Mouse (Mus musculus): Measurements from ENCODE around the gene Slc35c1. TPM values are rescaled to one million over a fixed set of nuclear protein-coding genes. Genes with fewer than 3 reads are reported as not detected.

The Slc35c1 gene
- 6.7 and 9.0 TPM in 2 replicates for polyA plus RNA-seq (2015; fragmentation: Nextera tagmentation; extraction: Ambion mirVana)

DNA sequence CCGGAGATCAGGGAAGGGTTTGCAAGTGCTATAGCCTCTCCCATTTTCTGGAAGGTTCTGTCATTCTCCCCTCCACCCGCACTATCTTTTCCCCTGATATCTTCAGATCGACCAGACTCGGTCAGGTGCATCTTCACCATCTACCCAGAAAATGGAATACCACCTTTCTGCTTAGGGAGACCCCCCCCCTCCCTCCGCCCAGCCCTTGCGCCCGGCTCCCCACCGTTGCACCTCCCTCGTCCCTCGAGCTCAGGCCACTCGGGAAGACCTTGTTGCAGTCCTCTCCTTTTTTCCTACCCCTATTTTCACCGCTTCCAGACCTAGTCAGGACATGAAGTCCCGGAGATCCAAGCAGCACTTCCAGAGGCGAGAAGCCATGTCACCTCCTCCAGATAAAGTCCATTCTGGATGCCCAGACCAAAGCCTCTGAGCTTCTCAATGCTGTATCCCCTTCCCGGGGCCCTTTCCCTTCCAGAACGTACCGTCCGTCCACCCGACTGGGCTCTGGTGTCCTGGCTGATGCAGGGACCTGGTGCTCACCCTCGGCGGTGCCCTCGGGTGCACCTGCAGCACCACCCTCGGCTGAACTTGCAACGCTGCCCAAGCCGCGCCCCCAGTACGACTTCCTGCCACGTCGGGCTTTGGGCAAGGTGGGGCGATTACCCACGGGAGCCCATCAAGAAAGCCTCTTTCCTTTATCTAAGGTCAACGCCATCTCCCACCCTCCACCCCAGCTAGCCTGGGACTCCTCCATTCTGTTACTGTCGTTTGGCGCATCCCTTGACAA is at the start of gene Slc35c1:
Slc35c1 (minus strand) TSS at position 618 of the 787 bp plus-strand sequence.
- peak; percentile 48; the same call in 1 of the 2 replicates for ATAC-seq
- Histone ChIP-seq H3K27ac (no peak within 1 kb of the TSS), H3K9me3 (replicated peaks) (no peaks in the 10 kb centered on the region), H3K9ac (peak within 1 kb of the TSS; percentile 74), H3K4me3 (peak within 1 kb of the TSS; percentile 86), H3K27me3 (peaks cover 22% of the 10 kb centered on the region), H3K4me1 (peaks cover 41% of the 10 kb centered on the region), H3K36me3 (ENCODE audit: poor library complexity, severe bottlenecking) (no peaks in the 10 kb centered on the region), H3K4me2 (peak within 1 kb of the TSS; percentile 88)
- WGBS: 1% methylated on average over 34 of the region's 34 CpGs

DNA sequence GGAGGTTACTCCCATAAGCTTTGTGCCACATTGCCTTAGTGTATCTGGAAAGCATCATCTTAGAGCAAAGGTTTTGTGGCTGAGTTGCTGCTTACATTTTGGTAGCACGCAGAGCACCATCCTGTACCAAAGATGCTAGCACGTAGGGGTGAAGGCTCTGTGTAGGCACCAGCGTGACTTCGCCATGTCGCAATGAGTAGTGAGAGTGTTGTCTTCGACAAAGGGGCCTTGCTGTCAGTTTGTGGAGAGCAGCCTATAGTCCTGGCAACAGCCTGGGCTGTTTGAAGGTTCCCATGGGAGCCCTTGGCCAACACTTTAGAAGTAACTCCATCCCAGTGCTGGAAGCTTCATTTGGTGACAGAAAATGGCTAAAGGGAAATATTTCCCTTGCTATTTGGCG is 45.0 kb upstream of the Slc35c1 start:
- Histone ChIP-seq H3K4me3 (no peak overlapping the region), H3K4me1 (no peaks in the 10 kb centered on the region), H3K36me3 (ENCODE audit: poor library complexity, severe bottlenecking) (no peaks in the 10 kb centered on the region), H3K9me3 (replicated peaks) (no peaks in the 10 kb centered on the region; the same call in 1 of the 2 replicates), H3K4me2 (no peak overlapping the region), H3K27me3 (no peaks in the 10 kb centered on the region), H3K27ac (no peak overlapping the region), H3K9ac (no peak overlapping the region)
- 90% methylated on average over 7 of the region's 7 CpGs for WGBS
- ATAC-seq: no peak

DNA sequence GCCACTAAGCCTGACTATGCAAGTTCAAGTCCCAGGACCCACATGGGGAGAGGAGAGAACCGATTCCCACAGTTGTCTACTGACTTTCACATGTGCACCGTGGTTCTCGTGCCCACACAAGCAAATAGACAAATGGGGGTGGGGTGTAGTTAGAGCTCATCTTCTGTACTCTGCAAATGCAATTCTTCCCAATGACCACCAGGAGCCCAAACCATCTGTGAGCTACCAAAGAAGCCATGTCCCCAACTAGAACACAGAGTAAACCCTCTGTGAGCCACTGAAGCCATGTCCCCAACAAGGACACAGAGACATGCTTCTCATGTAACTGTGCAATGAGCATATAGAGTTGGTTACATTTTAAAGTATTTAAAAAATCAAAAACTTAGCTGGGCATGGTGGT is 43.1 kb upstream of the Slc35c1 start:
- Histone ChIP-seq H3K4me1 (peaks cover 10% of the 10 kb centered on the region), H3K9me3 (replicated peaks) (no peaks in the 10 kb centered on the region), H3K27ac (no peak overlapping the region), H3K4me2 (no peak overlapping the region), H3K9ac (no peak overlapping the region), H3K4me3 (no peak overlapping the region), H3K27me3 (no peaks in the 10 kb centered on the region), H3K36me3 (ENCODE audit: poor library complexity, severe bottlenecking) (no peaks in the 10 kb centered on the region)
- 89% methylated on average over 3 of the region's 3 CpGs for WGBS
- no peak for ATAC-seq

DNA sequence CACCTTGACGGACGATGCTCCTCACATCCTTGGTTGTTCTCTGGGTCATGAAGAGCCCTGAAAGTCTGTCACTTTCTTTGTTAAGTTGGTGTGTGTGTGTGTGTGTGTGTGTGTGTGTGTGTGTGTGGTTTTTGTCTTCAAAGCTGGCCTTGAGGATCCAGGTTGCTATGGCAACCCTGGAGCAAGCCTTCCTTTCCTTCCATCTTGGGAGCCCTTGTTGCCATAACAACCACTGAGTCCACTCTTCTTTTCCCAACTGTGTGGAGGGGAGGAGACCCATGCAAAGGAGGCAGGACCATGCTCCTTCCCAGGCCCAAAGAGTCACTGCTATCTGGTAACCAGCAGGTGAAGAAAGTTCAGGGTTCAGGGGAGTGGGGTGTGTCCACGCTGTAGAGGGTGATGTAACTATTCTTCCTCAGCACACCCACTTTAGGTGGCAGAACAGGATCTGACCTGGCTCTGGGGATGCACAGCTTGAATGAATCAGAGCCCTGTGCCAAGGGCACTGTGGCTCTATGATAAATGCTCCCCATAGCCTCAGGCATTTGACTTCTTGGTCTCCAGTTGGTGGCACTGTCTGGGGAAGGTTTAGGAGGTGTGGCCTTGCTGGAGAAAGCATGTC is 39.5 kb upstream of the Slc35c1 start:
- no peak overlapping the region for H3K4me3 ChIP-seq
- H3K4me1 ChIP-seq: peaks cover 24% of the 10 kb centered on the region
- ATAC-seq: peak; percentile 82
- H3K36me3 ChIP-seq (ENCODE audit: poor library complexity, severe bottlenecking): no peaks in the 10 kb centered on the region
- H3K27me3 ChIP-seq: peaks cover 1% of the 10 kb centered on the region; the same call in 1 of the 2 replicates
- no peak overlapping the region for H3K4me2 ChIP-seq
- H3K9ac ChIP-seq: no peak overlapping the region
- 29% methylated on average over 3 of the region's 3 CpGs for WGBS
- peak overlapping the region; percentile 44; the same call in 1 of the 2 replicates for H3K27ac ChIP-seq
- H3K9me3 ChIP-seq (replicated peaks): no peaks in the 10 kb centered on the region

DNA sequence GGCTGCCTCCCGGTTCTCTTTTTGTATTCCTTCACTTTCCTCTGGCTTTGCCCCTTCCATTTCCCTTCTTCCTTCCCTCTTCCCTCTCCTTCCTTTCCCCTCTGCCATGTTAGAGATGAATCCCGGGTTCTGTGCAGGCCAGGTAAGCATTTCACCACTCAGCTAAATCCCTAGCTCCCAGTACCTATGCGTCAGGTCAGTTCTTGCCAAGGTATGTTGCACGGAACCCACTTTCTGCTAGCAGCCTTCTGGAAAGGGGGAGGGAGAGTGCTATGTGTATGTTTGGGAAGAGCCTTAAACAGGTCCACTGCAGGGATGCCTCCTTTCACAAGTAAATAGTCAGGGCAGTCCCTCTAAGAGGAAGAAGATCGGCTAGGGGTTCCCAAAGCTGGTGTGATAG is 36.8 kb upstream of the Slc35c1 start:
- Histone ChIP-seq H3K27ac (no peak overlapping the region), H3K9me3 (replicated peaks) (no peaks in the 10 kb centered on the region), H3K27me3 (peaks cover 3% of the 10 kb centered on the region; the same call in 1 of the 2 replicates), H3K4me2 (no peak overlapping the region), H3K4me1 (peaks cover 24% of the 10 kb centered on the region), H3K9ac (0 out of 2 replicates have a peak overlapping the region, but pooled peaks have one; percentile 5), H3K4me3 (no peak overlapping the region), H3K36me3 (ENCODE audit: poor library complexity, severe bottlenecking) (no peaks in the 10 kb centered on the region)
- ATAC-seq: no peak
- WGBS: 69% methylated on average over 5 of the region's 5 CpGs

DNA sequence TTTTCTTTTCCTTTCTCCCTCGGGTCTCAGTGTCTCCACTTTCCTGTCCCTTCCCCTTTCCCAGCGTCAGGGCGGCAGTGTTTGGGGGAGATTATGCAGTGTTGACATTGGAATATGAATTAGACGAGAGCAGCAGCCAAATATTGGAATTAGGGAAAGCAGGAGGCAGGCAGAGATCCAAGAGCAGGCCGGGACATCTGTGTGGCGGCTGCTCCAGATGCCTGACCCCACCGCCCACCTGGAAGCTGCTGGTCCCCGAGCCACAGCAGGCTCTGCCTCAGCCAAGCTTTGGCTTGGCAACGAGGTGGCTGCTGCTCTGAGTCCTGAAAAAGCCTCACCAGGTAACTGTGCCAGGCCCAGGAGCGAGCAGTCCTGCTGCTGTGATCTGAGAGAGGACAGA is 36.3 kb upstream of the Slc35c1 start:
- no peak overlapping the region for H3K4me2 ChIP-seq
- WGBS: 34% methylated on average over 10 of the region's 10 CpGs
- H3K4me1 ChIP-seq: peaks cover 24% of the 10 kb centered on the region
- H3K27me3 ChIP-seq: peaks cover 3% of the 10 kb centered on the region; the same call in 1 of the 2 replicates
- no peaks in the 10 kb centered on the region for H3K9me3 ChIP-seq (replicated peaks)
- H3K4me3 ChIP-seq: no peak overlapping the region
- H3K27ac ChIP-seq: no peak overlapping the region
- no peak for ATAC-seq
- H3K36me3 ChIP-seq (ENCODE audit: poor library complexity, severe bottlenecking): no peaks in the 10 kb centered on the region
- H3K9ac ChIP-seq: no peak overlapping the region

DNA sequence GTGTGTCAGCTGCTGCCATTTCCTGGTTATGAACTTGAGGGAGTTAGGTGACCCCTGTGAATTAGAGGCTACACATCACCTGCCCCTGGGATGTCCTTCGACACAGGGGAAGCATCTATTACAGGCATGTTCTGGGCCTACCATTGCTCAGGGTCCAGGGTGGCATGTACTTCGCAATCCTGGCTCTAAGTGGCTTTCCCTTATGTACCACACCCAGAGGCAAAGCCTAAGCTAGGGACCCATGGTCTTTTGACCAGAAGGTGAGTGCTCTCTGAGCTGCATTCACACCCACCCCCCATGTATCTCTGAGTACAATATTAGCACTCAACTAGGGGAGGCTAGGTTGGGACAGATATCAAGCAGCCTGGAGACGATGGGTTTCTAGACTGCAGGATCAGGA is 34.6 kb upstream of the Slc35c1 start:
- H3K4me1 ChIP-seq: peaks cover 21% of the 10 kb centered on the region
- no peak overlapping the region for H3K9ac ChIP-seq
- no peak for ATAC-seq
- no peaks in the 10 kb centered on the region for H3K9me3 ChIP-seq (replicated peaks)
- H3K36me3 ChIP-seq (ENCODE audit: poor library complexity, severe bottlenecking): no peaks in the 10 kb centered on the region
- no peak overlapping the region for H3K4me3 ChIP-seq
- H3K27me3 ChIP-seq: peaks cover 3% of the 10 kb centered on the region; the same call in 1 of the 2 replicates
- H3K4me2 ChIP-seq: no peak overlapping the region
- no peak overlapping the region for H3K27ac ChIP-seq
- WGBS: 84% methylated on average over 3 of the region's 3 CpGs

DNA sequence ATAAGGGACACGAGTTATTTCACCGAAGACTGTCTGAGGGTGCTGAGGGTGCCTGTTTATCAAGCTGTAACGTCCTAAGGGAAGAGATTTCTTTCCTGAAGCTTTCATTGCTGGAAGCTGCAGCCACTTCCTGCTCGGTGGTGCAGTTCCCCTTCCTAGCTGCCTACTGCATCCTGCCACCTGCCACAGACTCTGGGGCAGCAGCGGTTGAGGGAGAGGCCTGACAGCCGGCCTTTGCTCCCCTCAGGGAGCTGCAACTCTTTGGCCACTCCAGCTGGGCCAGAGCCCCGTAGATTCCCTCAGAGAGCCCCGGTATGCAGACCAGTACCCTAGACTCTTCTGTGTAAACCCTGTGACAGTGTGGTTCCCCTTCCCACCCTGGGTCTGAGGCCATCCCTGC is 34.1 kb upstream of the Slc35c1 start:
- Histone ChIP-seq H3K27me3 (peaks cover 3% of the 10 kb centered on the region; the same call in 1 of the 2 replicates), H3K4me3 (no peak overlapping the region), H3K4me1 (peaks cover 15% of the 10 kb centered on the region), H3K9me3 (replicated peaks) (no peaks in the 10 kb centered on the region), H3K9ac (no peak overlapping the region), H3K36me3 (ENCODE audit: poor library complexity, severe bottlenecking) (no peaks in the 10 kb centered on the region), H3K4me2 (no peak overlapping the region), H3K27ac (no peak overlapping the region)
- no peak for ATAC-seq
- 47% methylated on average over 8 of the region's 8 CpGs for WGBS

DNA sequence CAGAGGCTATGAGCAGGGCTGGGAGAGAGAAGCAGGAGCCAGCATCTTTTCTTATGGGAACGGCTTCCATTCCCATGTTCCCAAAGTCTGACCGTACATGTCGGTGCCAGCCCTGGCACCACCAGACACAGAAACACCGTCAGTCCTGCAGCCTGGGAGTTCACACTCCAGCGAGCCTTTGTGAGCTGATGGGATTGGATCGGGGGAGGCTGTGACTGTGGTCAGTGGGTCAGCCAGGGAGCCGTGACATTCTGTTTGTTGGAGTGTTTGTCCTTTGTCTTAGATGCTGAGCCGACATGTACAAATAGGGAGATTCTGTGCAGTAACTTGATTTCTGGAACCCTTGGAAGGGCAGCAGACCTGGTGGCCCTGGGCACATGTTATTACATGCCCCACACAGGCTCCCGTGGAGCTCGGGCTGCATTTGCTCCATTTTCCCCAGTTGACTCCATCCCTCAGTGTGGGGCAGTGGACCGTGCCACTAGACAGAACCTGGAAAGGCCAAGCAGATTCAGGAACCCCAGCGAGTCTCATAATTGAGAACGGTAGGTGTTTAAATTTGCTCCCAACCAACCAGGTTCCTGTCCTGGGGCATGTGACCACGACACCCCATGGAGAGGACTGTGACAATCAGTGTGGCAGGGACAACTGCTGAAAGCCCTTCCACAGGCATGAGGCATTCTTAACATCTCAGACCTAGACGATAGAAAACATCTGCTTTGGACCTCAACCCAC is 33.5 kb upstream of the Slc35c1 start:
- peaks cover 3% of the 10 kb centered on the region; the same call in 1 of the 2 replicates for H3K27me3 ChIP-seq
- H3K4me1 ChIP-seq: peaks cover 14% of the 10 kb centered on the region
- H3K27ac ChIP-seq: no peak overlapping the region
- WGBS: 47% methylated on average over 15 of the region's 15 CpGs
- H3K36me3 ChIP-seq (ENCODE audit: poor library complexity, severe bottlenecking): no peaks in the 10 kb centered on the region
- ATAC-seq: no peak
- H3K9me3 ChIP-seq (replicated peaks): no peaks in the 10 kb centered on the region
- no peak overlapping the region for H3K9ac ChIP-seq
- no peak overlapping the region for H3K4me2 ChIP-seq
- no peak overlapping the region for H3K4me3 ChIP-seq

DNA sequence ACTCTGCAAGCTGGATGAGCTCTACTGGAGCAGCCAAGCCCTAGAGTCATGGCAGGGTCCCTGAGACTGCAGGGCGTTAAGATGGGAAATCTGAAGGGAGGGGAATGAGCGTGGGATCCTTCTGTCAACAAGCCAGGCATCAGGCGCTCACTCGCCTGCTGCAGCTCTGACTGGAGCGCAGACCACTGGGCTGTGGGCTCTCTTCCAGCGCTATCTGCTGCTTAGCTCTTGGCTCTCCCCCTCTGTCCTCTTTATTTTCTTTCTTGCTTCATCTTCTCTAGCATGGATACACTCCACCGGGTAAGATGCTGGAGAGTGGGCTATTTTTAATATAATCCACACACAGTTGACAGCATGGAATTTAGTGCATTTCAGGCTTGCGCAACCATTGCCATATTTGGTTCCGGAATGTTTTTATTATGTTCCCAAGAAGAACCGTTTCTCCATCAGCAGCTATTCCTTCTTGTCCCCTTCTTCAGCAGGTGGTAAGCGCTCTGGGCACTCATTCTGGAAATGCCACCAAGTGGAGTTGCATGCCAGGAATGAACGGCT is 31.7 kb upstream of the Slc35c1 start:
- Histone ChIP-seq H3K9me3 (replicated peaks) (no peaks in the 10 kb centered on the region), H3K27ac (peak overlapping the region; percentile 19; the same call in 1 of the 2 replicates), H3K27me3 (peaks cover 3% of the 10 kb centered on the region; the same call in 1 of the 2 replicates), H3K4me3 (no peak overlapping the region), H3K4me1 (peaks cover 14% of the 10 kb centered on the region), H3K36me3 (ENCODE audit: poor library complexity, severe bottlenecking) (no peaks in the 10 kb centered on the region), H3K4me2 (no peak overlapping the region), H3K9ac (no peak overlapping the region)
- 71% methylated on average over 12 of the region's 12 CpGs for WGBS
- no peak for ATAC-seq

DNA sequence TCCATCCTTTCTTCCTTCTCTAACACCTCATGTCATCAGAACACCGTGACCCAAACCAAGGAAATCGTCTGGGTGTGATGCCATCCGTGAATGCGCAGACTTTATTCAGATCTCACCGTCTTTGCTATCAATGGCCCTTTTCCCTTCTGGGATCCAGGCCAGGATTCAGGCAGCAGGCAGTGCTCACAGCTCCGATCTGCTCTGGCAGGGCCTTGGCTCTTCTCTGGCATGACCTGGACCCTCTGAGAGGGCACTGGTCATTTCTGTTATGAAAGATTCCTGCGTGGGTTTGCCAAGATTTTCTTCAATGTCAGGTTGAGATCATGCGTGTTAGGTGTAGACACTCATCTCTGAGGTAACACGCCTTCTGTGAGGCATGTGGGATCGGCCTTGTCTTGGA is 30.2 kb upstream of the Slc35c1 start:
- no peak for ATAC-seq
- 80% methylated on average over 10 of the region's 10 CpGs for WGBS
- Histone ChIP-seq H3K4me3 (no peak overlapping the region), H3K4me2 (no peak overlapping the region), H3K4me1 (peaks cover 7% of the 10 kb centered on the region), H3K36me3 (ENCODE audit: poor library complexity, severe bottlenecking) (no peaks in the 10 kb centered on the region), H3K9ac (no peak overlapping the region), H3K27me3 (peaks cover 9% of the 10 kb centered on the region), H3K27ac (no peak overlapping the region), H3K9me3 (replicated peaks) (no peaks in the 10 kb centered on the region)

All from forebrain, embryonic 13.5 days (tissue).